Mouse (Mus musculus) embryo, embryonic 11 days (tissue): ENCODE measurements around the gene Dhx57.
"Not testable (repeated sequence)": the region's sequence is repeated elsewhere in the genome, so short reads cannot be mapped to it uniquely, and the experiment has no call there.

Experiments used
- DNase-seq: peaks from one replicate; pipeline ENCODE4 v3.0.0-alpha.2; 2015

Gene Dhx57

GRCm38 (mm10) chr17:80252757-80253525 lies 37.3 kb downstream of the Dhx57 start:
- no peak for DNase-seq

GRCm38 (mm10) chr17:80243116-80243515 lies 47.2 kb downstream of the Dhx57 start:
- DNase-seq = peak; percentile 47

GRCm38 (mm10) chr17:80241594-80241993 lies 48.7 kb downstream of the Dhx57 start:
- DNase-seq = no peak

DNA sequence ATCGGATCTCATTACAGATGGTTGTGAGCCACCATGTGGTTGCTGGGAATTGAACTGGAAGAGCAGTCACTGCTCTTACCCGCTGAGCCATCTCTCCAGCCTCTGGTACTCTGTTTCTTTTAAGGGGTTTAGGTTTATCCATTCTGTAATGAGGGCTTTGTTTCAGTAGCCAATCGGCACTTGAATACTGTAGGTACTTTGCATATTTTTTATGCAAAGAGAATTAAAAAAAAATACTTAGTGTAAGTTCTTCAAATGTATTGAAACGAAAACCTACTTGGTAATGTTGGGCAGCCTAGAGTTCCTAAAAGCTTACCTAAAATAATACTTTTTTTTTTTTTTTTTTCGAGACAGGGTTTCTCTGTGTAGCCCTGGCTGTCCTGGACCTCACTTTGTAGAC lies 52.8 kb downstream of the Dhx57 start:
- no peak for DNase-seq

DNA sequence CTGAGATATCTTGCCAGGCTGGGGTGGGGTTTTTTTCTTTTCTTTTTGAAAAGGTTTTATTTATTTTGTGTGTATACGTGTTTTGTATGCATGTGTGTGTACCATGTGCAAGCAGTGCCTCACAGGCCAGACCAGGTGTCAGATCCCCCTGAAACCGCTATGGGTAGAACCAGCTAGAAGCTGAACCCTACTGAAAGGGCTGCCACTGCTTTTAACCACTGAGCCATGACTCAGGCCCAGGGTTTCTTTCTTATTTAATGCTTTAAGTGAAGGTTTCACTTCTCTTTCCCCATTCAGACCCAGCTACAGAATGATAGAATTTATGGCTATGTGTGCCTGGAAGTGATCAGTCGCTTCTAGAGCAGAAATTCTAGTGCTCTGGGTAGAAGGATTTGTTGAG lies 53.5 kb downstream of the Dhx57 start:
- DNase-seq = no peak

DNA sequence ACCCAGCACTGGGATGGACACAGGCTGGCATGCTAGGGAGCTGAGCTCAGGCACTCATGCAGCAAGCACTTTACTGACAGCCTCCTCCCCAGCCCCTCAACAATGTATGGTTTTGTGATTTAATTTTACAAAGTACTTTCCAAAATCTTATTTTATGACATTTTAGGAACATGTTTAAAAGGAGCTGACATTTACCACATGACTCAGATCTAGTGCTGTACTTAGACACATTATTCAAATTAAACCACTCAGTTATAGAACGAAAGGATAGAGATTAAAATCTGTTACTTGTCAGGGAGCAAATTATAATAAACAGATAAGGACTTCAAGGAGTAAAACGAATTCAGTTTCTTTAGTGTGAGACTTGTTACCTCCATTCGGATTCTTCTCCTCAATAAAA lies 54.8 kb downstream of the Dhx57 start:
- no peak for DNase-seq

GRCm38 (mm10) chr17:80234376-80234775 lies 55.9 kb downstream of the Dhx57 start:
- no peak for DNase-seq

GRCm38 (mm10) chr17:80233844-80234243 lies 56.4 kb downstream of the Dhx57 start:
- DNase-seq = no peak

DNA sequence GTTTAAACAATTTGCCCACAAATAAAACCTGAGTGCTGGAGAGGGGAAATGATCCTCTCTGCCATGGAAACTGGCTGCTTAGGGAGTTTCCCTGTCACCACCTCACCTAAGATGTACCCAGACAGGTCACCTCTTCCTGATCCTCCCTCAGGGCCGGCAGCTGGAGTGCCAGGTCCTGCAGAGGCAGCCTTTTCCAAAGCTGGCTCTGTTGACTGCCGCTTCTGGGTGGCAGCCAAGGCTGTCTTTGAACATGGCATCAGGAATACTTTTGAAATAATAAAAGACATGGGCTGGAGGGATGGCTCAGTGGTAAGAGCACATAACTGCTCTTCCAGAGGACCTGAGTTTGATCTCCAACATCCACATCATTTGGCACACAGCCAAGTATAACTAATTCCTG lies 60.9 kb downstream of the Dhx57 start:
- DNase-seq = no peak

DNA sequence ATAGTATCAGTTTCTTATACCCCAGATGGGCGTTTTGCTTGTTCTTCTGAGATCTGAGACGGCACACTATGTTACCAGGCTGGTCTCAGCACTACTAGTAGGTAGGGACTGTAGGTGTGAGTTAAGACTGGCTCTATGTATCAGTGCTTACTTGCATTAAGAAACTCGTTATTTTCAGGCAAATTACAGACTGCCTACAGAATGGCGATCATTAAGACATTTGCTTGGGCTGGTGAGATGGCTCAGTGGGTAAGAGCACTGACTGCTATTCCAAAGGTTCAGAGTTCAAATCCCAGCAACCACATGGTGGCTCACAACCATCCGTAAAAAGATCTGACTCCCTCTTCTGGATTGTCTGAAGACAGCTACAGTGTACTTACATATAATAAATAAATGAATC lies 65.1 kb downstream of the Dhx57 start:
- peak; percentile 10 for DNase-seq

GRCm38 (mm10) chr17:80224326-80225116 lies 65.8 kb downstream of the Dhx57 start, which contains the start of gene Gemin6:
Gene Gemin6 (plus strand): TSS chr17:80224441.
- DNase-seq = peak; percentile 97

GRCm38 (mm10) chr17:80223829-80224228 lies 66.4 kb downstream of the Dhx57 start:
- no peak for DNase-seq

GRCm38 (mm10) chr17:80221890-80222628 lies 68.2 kb downstream of the Dhx57 start:
- peak; percentile 37 for DNase-seq

DNA sequence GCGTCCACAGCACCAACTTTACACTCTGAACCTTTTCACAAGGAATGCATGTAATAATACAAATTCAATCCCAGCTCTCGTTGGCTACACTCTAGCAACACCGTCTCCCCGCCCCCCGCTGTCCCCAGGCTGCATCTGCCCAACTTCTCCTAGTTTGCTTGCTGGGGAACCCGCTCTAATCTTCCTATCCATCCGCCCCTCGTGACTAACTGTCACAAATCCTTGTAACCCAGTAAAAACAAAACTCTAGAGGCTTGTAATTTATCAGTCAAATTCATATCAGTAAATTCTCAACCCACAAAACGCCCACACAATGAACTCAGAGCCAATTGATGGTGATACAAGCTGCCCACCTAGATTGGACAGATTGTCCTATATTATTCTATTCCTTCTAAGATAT lies 69.1 kb downstream of the Dhx57 start:
- no peak for DNase-seq

DNA sequence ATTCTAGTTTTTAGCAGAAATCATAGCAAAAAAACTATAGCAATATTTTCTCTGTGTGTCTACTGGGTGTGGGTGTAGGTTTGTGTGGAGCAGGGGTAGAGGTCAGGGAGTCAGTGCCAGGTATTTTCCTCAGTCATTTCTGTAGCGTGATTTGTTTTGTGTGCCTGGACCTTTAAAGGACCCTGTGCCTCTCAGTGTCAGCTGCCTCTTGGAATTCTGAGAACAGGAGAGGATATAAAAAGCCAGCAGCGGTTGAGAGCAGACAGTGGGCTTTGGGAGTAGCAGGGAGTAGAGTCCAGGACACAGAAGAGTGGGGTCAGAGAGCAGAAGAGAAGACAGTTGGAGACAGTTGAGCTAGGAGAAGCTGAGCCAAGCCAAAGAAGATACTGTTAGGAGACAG lies 70.1 kb downstream of the Dhx57 start:
- DNase-seq = no peak

GRCm38 (mm10) chr17:80213998-80214397 lies 76.3 kb downstream of the Dhx57 start:
- not testable (repeated sequence) for DNase-seq

DNA sequence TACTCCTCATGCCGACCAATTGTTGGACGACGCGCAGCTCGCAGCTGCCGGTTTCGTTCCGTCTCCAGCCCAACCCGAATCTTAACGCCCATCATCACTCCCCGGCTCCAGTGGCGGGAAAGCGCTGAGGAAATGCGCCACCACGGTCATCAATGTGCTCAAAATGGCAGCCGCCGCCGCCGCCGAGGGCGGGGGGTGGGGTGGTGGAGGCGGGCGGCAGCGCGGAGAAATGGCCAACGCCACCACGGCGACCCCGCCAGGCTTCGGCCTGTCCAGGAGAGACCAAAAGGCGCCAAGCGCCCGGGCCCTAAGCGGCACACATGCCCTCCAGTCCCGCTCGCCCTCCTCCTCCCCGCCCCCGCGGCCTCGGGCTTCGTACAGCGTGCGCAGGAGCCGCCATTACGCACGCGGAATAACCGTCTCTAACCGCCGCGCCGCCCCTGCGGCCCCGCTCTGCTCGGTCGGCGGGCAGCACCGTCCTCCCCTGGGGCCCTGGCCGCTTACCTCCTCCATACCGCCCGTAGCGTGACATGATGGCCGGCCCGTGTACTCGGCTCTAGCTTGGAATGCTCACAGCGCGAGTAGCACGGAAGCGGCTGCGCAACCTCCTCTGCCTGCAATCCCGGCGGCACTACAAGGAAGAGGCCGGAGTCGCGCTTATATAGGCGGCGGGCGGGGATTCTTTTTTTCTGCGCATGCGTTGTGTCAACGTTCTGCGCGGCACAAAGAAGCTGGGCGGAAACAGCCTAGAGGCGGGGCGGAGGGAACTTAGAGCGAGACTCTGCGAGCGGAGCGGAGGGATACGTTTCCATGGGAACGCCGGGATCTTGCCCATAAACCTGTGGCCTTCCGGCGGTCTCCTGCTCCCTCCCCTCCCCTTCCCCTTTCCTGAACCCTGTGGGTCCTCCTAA lies 83.3 kb downstream of the Dhx57 start, which contains the start of the genes Srsf7 and Ttc39d:
Srsf7 (minus strand) TSS at position 637 of the 911 bp plus-strand sequence.
Ttc39d (plus strand) TSS at position 790 of the 911 bp plus-strand sequence.
- peak; percentile 100 for DNase-seq

DNA sequence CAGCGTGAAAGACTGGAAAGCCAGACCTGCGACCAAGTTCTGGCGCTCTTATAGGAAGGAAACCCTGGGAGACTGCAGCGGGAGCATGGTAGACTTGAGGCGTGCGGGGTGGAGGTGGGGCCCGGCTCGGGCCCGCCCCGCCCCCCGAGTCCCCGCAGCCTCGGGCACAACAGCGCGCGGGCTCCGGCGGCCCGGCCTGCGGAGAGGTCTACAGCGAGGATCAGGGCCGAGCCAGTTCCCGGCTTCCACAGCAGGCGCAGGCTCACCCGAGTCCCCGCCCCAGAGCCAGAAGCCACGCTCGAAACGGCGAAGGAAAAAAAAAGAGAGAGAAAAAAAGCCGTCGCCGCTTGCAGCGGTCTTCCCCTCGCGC lies 84.0 kb downstream of the Dhx57 start:
- DNase-seq = peak; percentile 75

DNA sequence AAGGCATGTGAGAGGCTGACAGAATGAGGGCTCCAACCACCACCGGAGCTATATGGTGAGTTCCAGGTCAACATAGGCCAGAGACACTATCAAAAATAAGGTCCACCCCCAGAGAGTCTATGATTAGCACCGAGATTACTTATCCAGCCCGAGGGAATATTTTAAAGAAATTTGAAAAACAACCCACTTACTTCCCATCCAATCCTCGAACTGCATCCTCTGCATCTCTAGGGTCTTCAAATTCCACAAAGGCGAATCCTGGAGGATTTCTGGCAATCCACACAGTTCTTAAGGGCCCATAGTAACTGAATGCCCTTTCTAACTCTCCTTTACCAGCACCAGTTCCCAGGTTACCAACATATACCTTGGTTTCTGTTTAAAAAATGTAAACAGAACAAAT lies 84.6 kb downstream of the Dhx57 start:
- no peak for DNase-seq

- DNase-seq = no peak
Measured at GRCm38 (mm10) chr17:80199160-80199778, 91.0 kb downstream of the Dhx57 start.

GRCm38 (mm10) chr17:80193075-80193474 lies 97.2 kb downstream of the Dhx57 start:
- DNase-seq = peak; percentile 64
